Comparison of ENCODE assay signal across 20 mouse cellular contexts in the genomic region with DNA sequence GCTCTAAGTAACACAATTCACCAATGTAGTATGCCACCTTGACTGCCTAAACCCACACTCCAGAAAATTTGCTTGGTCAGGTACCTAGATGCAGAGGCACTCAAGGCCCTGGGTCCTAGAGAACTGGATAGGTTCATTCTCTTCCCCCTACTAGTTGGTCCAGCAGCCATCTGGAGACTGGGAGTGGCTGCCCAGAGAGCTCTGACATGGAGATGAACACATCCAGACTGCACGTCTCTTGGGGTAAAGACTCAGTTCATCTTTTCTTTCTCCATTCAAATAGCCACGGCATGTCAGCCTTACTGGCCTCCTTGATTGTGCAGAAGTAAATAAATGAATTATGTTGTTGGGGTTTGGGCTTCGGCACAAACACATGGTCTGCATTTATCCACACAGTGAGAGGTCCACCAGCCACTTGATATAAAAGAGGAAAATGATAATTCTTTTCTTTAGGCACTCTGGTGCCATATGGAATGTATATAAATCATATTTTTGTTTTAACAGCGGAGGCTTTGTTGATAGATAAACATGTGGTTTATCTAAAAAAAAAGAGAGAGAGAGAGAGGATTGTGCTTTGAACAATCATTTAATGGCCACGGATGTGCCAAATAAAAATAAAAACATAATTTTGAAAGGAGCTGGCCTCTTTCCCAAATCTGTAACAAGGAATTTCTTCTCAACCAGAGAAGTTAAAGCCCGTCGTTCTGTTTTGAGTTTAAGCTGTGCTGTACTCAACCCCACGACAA.
DNase-seq lines count a peak whose midpoint lies in the region; ATAC-seq lines count a peak whose summit lies in the region.
"Had no signal": no experiment of that assay in that cellular context is flagged by ENCODE, and none has a peak within 500 bp of the region (broad histone marks: within the 10 kb centered on the region; RNA-seq: fewer than 3 reads in every experiment).

No protein-coding gene starts in this region.

- H3K4me3 ChIP-seq in embryonic facial prominence, embryonic 11.5 days (ENCODE audit: low read depth, low read length) = no peak overlapping the region
- H3K4me3 ChIP-seq in embryonic facial prominence, embryonic 10.5 days = no peak overlapping the region
- no peak overlapping the region for H3K4me3 ChIP-seq in kidney, embryonic 16.5 days (ENCODE audit: low read length)
- H3K4me3 ChIP-seq in embryonic facial prominence, embryonic 15.5 days (replicated peaks) = no peak overlapping the region
- H3K4me3 ChIP-seq: left cerebral cortex, adult 2 months; limb, embryonic 12.5 days; midbrain, embryonic 13.5 days; myocyte; neural tube, embryonic 15.5 days had no signal

- H3K9ac ChIP-seq in embryonic facial prominence, embryonic 11.5 days (replicated peaks; ENCODE audit: low read length) = no peak overlapping the region
- H3K9ac ChIP-seq in kidney, embryonic 16.5 days (replicated peaks; ENCODE audit: low read length) = no peak overlapping the region
- H3K9ac ChIP-seq in embryonic facial prominence, embryonic 15.5 days = no peak overlapping the region
- H3K9ac ChIP-seq: forebrain, postnatal 0 days; hindbrain, embryonic 14.5 days; limb, embryonic 12.5 days; midbrain, embryonic 13.5 days; neural tube, embryonic 15.5 days had no signal

- 0 out of 2 replicates have a peak overlapping the region, but pooled peaks have one; percentile 7 for H3K27ac ChIP-seq in embryonic facial prominence, embryonic 11.5 days (replicated peaks; ENCODE audit: low read depth, low read length)
- H3K27ac ChIP-seq in embryonic facial prominence, embryonic 10.5 days (replicated peaks) = no peak overlapping the region
- peak overlapping the region; percentile 58 for H3K27ac ChIP-seq in kidney, embryonic 16.5 days (ENCODE audit: low read length)
- H3K27ac ChIP-seq in embryonic facial prominence, embryonic 15.5 days (replicated peaks) = peak overlapping the region; percentile 90
- H3K27ac ChIP-seq: hindbrain, embryonic 14.5 days; left cerebral cortex, adult 2 months; limb, embryonic 12.5 days; midbrain, embryonic 13.5 days; neural tube, embryonic 15.5 days had no signal

- no peaks in the 10 kb centered on the region for H3K9me3 ChIP-seq in embryonic facial prominence, embryonic 11.5 days (replicated peaks; ENCODE audit: control insufficient read depth, low read length)
- H3K9me3 ChIP-seq in embryonic facial prominence, embryonic 10.5 days = no peaks in the 10 kb centered on the region
- no peaks in the 10 kb centered on the region for H3K9me3 ChIP-seq in kidney, embryonic 16.5 days (ENCODE audit: low read length)
- no peaks in the 10 kb centered on the region for H3K9me3 ChIP-seq in embryonic facial prominence, embryonic 15.5 days (replicated peaks)
- H3K9me3 ChIP-seq: limb, embryonic 12.5 days; midbrain, embryonic 13.5 days; neural tube, embryonic 15.5 days had no signal

- DNase-seq in embryonic facial prominence, embryonic 11.5 days (ENCODE audit: low spot score) = peak; percentile 30
- no peak for DNase-seq in embryonic facial prominence, embryonic 10.5 days (ENCODE audit: low spot score)
- no peak for DNase-seq in kidney, postnatal 36 days
- peak; percentile 2 for DNase-seq in 3T3-L1 (ENCODE audit: low read depth, low spot score)
- DNase-seq in right cerebral cortex, adult 18-20 months = no peak
- no peak for DNase-seq in Muller cell, postnatal 12 days (ENCODE audit: inconsistent ontology term)
- DNase-seq: cerebellum, adult 9-11 months; embryo, embryonic 11 days; forebrain, postnatal 0 days; thymus, postnatal 14 days had no signal

- ATAC-seq in embryonic facial prominence, embryonic 11.5 days (replicated peaks; ENCODE audit: insufficient number of reproducible peaks, low FRiP score, low TSS enrichment, low read depth) = no peak
- peak; percentile 69; the same call in 1 of the 2 replicates for ATAC-seq in kidney, embryonic 16.5 days (ENCODE audit: low FRiP score, low TSS enrichment)
- ATAC-seq in embryonic facial prominence, embryonic 15.5 days (ENCODE audit: insufficient number of reproducible peaks, low FRiP score, low TSS enrichment, low read depth) = peak; percentile 72
- ATAC-seq: activated CD4-positive, CD25-positive, alpha-beta regulatory T cell, adult 4 months; midbrain, embryonic 13.5 days; Patski had no signal

- WGBS in embryonic facial prominence, embryonic 11.5 days = 66% methylated on average over 8 of the region's 8 CpGs
- WGBS in embryonic facial prominence, embryonic 10.5 days = 83% methylated on average over 8 of the region's 8 CpGs
- 63% methylated on average over 8 of the region's 8 CpGs for WGBS in kidney, embryonic 16.5 days
- WGBS in embryonic facial prominence, embryonic 15.5 days = 31% methylated on average over 8 of the region's 8 CpGs

- no peaks in the 10 kb centered on the region for H3K36me3 ChIP-seq in embryonic facial prominence, embryonic 11.5 days (replicated peaks; ENCODE audit: control insufficient read depth, insufficient read depth, low read depth, low read length)
- no peaks in the 10 kb centered on the region for H3K36me3 ChIP-seq in embryonic facial prominence, embryonic 10.5 days (replicated peaks)
- H3K36me3 ChIP-seq in kidney, embryonic 16.5 days (ENCODE audit: insufficient read depth, low read length) = no peaks in the 10 kb centered on the region
- no peaks in the 10 kb centered on the region for H3K36me3 ChIP-seq in embryonic facial prominence, embryonic 15.5 days
- H3K36me3 ChIP-seq: limb, embryonic 12.5 days; midbrain, embryonic 13.5 days had no signal

- no peaks in the 10 kb centered on the region for H3K27me3 ChIP-seq in embryonic facial prominence, embryonic 11.5 days (ENCODE audit: control insufficient read depth, insufficient read depth, low read length)
- no peaks in the 10 kb centered on the region for H3K27me3 ChIP-seq in embryonic facial prominence, embryonic 10.5 days (replicated peaks; ENCODE audit: low read depth, poor library complexity, severe bottlenecking)
- H3K27me3 ChIP-seq in kidney, embryonic 16.5 days (ENCODE audit: insufficient read depth, low read length) = no peaks in the 10 kb centered on the region
- H3K27me3 ChIP-seq in embryonic facial prominence, embryonic 15.5 days = no peaks in the 10 kb centered on the region
- H3K27me3 ChIP-seq: limb, embryonic 12.5 days; midbrain, embryonic 13.5 days; neural tube, embryonic 15.5 days; Patski had no signal

- H3K4me1 ChIP-seq in embryonic facial prominence, embryonic 11.5 days (ENCODE audit: control insufficient read depth, insufficient read depth, low read length) = no peaks in the 10 kb centered on the region
- peaks cover 11% of the 10 kb centered on the region; the same call in 1 of the 2 replicates for H3K4me1 ChIP-seq in embryonic facial prominence, embryonic 10.5 days
- H3K4me1 ChIP-seq in kidney, embryonic 16.5 days (ENCODE audit: insufficient read depth, low read length) = 0 out of 2 replicates have a peak, but pooled peaks cover 4% of the 10 kb centered on the region
- H3K4me1 ChIP-seq in embryonic facial prominence, embryonic 15.5 days = peaks cover 28% of the 10 kb centered on the region
- H3K4me1 ChIP-seq: limb, embryonic 12.5 days; midbrain, embryonic 13.5 days; neural tube, embryonic 15.5 days had no signal

- H3K4me2 ChIP-seq in embryonic facial prominence, embryonic 11.5 days (ENCODE audit: low read depth, low read length) = no peak overlapping the region
- no peak overlapping the region for H3K4me2 ChIP-seq in kidney, embryonic 16.5 days (replicated peaks; ENCODE audit: low read depth, low read length)
- no peak overlapping the region for H3K4me2 ChIP-seq in embryonic facial prominence, embryonic 15.5 days (replicated peaks)
- H3K4me2 ChIP-seq: hindbrain, embryonic 14.5 days; limb, embryonic 12.5 days; midbrain, embryonic 13.5 days; neural tube, embryonic 15.5 days had no signal

Comparison
In these comparisons a context has a peak if more than half of its experiments do, and no peak if none do; other contexts are left out.
1. DNase-seq: peak in embryonic facial prominence, embryonic 11.5 days (single experiment) and 3T3-L1 (single experiment); none in embryonic facial prominence, embryonic 10.5 days (single experiment), kidney, postnatal 36 days (0 of 2), right cerebral cortex, adult 18-20 months (single experiment) and Muller cell, postnatal 12 days (single experiment).